Mouse (Mus musculus) lung, adult 2 months (tissue): ENCODE data around the gene Gm10392.

Experiments used
- CTCF ChIP-seq: fragments of 200-500 bp; IDR thresholded peaks from 2 replicates; pipeline ENCODE4 v1.5.1; 2011; ENCODE audit warnings: mild to moderate bottlenecking, low read length, control low read depth; ENCODE audit not compliant: insufficient read depth
- POLR2A ChIP-seq: fragments of 200-500 bp; IDR thresholded peaks from 2 replicates; pipeline ENCODE4 v1.6.1; 2011; ENCODE audit warnings: low read depth, mild to moderate bottlenecking, control low read depth, low read length, borderline replicate concordance; ENCODE audit errors: extremely low read depth

- no peak for TF ChIP-seq CTCF
- no peak for TF ChIP-seq POLR2A
These were observed 773 bp downstream of the Gm10392 start for GRCm38 (mm10) chr11:77518051-77518798.
